Mouse (Mus musculus) CH12.LX (cell line): ENCODE data around the gene Hoxc5. TPM values are rescaled to one million over a fixed set of nuclear protein-coding genes. Genes with fewer than 3 reads are reported as not detected.
A peak's percentile ranks its signal among the peaks of the same experiment; 100 is the strongest.

Experiments used
- DNase-seq: peaks from one replicate; pipeline ENCODE4 v3.0.0-alpha.2; 2013; ENCODE audit errors: extremely low read depth
- H3K27ac ChIP-seq: 2 replicates; pipeline ENCODE4 v1.5.1; 2012; ENCODE audit warnings: low read depth, mild to moderate bottlenecking, control low read depth, moderate library complexity; ENCODE audit not compliant: insufficient read depth
- H3K27me3 ChIP-seq: replicated peaks from 2 replicates; pipeline ENCODE3; 2012; ENCODE audit warnings: inconsistent platforms
- H3K36me3 ChIP-seq, 2 experiments: replicated peaks in 1 of 2; 2 replicates each; pipeline versions ENCODE3 to v1.6.1; 2012; ENCODE audit warnings: inconsistent platforms in 1 of 2, low read length in 1 of 2, mild to moderate bottlenecking in 1 of 2, mixed read lengths in 1 of 2, moderate library complexity in 1 of 2; ENCODE audit not compliant: control insufficient read depth in 1 of 2, insufficient read depth in 1 of 2
- H3K4me1 ChIP-seq, 2 experiments: 2 replicates each; pipeline ENCODE4 v1.6.1; 2012; ENCODE audit warnings: inconsistent platforms in 1 of 2, moderate library complexity in 1 of 2; ENCODE audit not compliant: insufficient read depth in 2 of 2, control insufficient read depth in 1 of 2
- H3K4me2 ChIP-seq: 2 replicates; pipeline ENCODE4 v1.6.1; 2012; ENCODE audit warnings: low read depth, mild to moderate bottlenecking, control low read depth; ENCODE audit not compliant: poor library complexity, insufficient read depth, severe bottlenecking
- H3K4me3 ChIP-seq, 3 experiments: fragments of 150-350 bp in 1 of 3; sonication (generic) in 1 of 3; replicated peaks in 1 of 3; 2 replicates each; pipeline versions ENCODE3 to v1.5.1; 2011 to 2012; ENCODE audit warnings: low read depth in 2 of 3, low read length in 2 of 3, mild to moderate bottlenecking in 2 of 3, moderate library complexity in 2 of 3, control low read depth in 1 of 3, improper control_type of control experiment in 1 of 3, inconsistent platforms in 1 of 3, mixed read lengths in 1 of 3; ENCODE audit not compliant: poor library complexity in 1 of 3
- H3K79me2 ChIP-seq: replicated peaks from 2 replicates; pipeline ENCODE4 v1.6.1; 2012; ENCODE audit warnings: mild to moderate bottlenecking, moderate library complexity; ENCODE audit not compliant: control insufficient read depth, poor library complexity, insufficient read depth, severe bottlenecking; ENCODE audit errors: extremely low read depth
- H3K9ac ChIP-seq: 2 replicates; pipeline ENCODE4 v1.6.1; 2012; ENCODE audit warnings: low read depth, mild to moderate bottlenecking, control low read depth, moderate library complexity; ENCODE audit not compliant: insufficient read depth
- H3K9me3 ChIP-seq: replicated peaks from 2 replicates; pipeline ENCODE3; 2012; ENCODE audit warnings: low read length, inconsistent platforms, mixed read lengths
- ELF1 ChIP-seq: IDR thresholded peaks from 2 replicates; pipeline ENCODE4 v1.6.1; 2014; ENCODE audit warnings: low read depth, mild to moderate bottlenecking, inconsistent platforms, low read length, improper control_type of control experiment
- JUN ChIP-seq: IDR thresholded peaks from 2 replicates; pipeline ENCODE4 v1.6.1; 2011; ENCODE audit warnings: low read depth, mild to moderate bottlenecking, low read length, improper control_type of control experiment, moderate library complexity; ENCODE audit not compliant: insufficient read depth
- JUND ChIP-seq: conservative IDR thresholded peaks from 2 replicates; pipeline ENCODE4 v1.6.1; 2011; ENCODE audit warnings: low read depth, low read length, improper control_type of control experiment
- MAFK ChIP-seq: IDR thresholded peaks from 2 replicates; pipeline ENCODE4 v1.6.1; 2011; ENCODE audit warnings: low read length, improper control_type of control experiment; ENCODE audit not compliant: insufficient replicate concordance
- MAX ChIP-seq: IDR thresholded peaks from 2 replicates; pipeline ENCODE4 v1.6.1; 2011; ENCODE audit warnings: low read length, improper control_type of control experiment
- MAZ ChIP-seq: IDR thresholded peaks from 2 replicates; pipeline ENCODE4 v1.6.1; 2012; ENCODE audit warnings: low read depth, mild to moderate bottlenecking, inconsistent platforms, low read length, improper control_type of control experiment, moderate library complexity
- MEF2A ChIP-seq: IDR thresholded peaks from 2 replicates; pipeline ENCODE4 v1.6.1; 2014; ENCODE audit warnings: low read depth, mild to moderate bottlenecking, inconsistent platforms, low read length, improper control_type of control experiment, borderline replicate concordance
- MXI1 ChIP-seq: IDR thresholded peaks from 2 replicates; pipeline ENCODE4 v1.6.1; 2011; ENCODE audit warnings: mild to moderate bottlenecking, low read depth, low read length, improper control_type of control experiment
- POLR2AphosphoS2 ChIP-seq: IDR thresholded peaks from 2 replicates; pipeline ENCODE4 v1.6.1; 2011; ENCODE audit warnings: low read depth, low read length, improper control_type of control experiment
- SIN3A ChIP-seq: IDR thresholded peaks from 2 replicates; pipeline ENCODE4 v1.6.1; 2012; ENCODE audit warnings: low read length, improper control_type of control experiment, inconsistent platforms
- TBP ChIP-seq: conservative IDR thresholded peaks from 2 replicates; pipeline ENCODE4 v1.6.1; 2011; ENCODE audit warnings: low read depth, low read length, improper control_type of control experiment
- UBTF ChIP-seq: IDR thresholded peaks from 2 replicates; pipeline ENCODE4 v1.6.1; 2012; ENCODE audit warnings: low read depth, mild to moderate bottlenecking, inconsistent platforms, low read length, improper control_type of control experiment, moderate library complexity
- USF2 ChIP-seq: conservative IDR thresholded peaks from 2 replicates; pipeline ENCODE4 v1.6.1; 2011; ENCODE audit warnings: low read depth, low read length, improper control_type of control experiment
- ZC3H11A ChIP-seq: IDR thresholded peaks from 2 replicates; pipeline ENCODE4 v1.6.1; 2012; ENCODE audit warnings: low read depth, mild to moderate bottlenecking, inconsistent platforms, low read length, improper control_type of control experiment
- ZKSCAN1 ChIP-seq: IDR thresholded peaks from 2 replicates; pipeline ENCODE4 v1.6.1; 2012; ENCODE audit warnings: low read depth, inconsistent platforms, low read length, improper control_type of control experiment, borderline replicate concordance
- dilution Hi-C: fragments of 300-500 bp; cut with MboI; formaldehyde crosslinking; loops from 2 replicates; pipeline ENCODE4 v1.14.3; 2020; ENCODE audit warnings: low sequenced_read_pairs; ENCODE audit not compliant: extremely low pct_unique_long_range_greater_than_20kb, extremely low pct_ligation_motif_present
- in situ Hi-C: fragments of 300-500 bp; cut with MboI; formaldehyde crosslinking; loops from 3 replicates; pipeline ENCODE4 v1.14.3; 2019; ENCODE audit warnings: low sequenced_read_pairs, low pct_ligation_motif_present, low pct_unique_long_range_greater_than_20kb, mixed read lengths
- polyA plus RNA-seq: library from polyadenylated mRNA; unstranded; fragments of >175 nt; gene quantifications from 2 replicates; pipeline ENCODE4 v1.2.1, GENCODE M21; 2012; ENCODE audit warnings: low read depth; ENCODE audit not compliant: insufficient read length
- total RNA-seq, 2 experiments: library from RNA; depleted of rRNA; stranded (reverse); fragments of 300-350 nt in 1 of 2; fragments of >200 nt in 1 of 2; gene quantifications; 2 replicates each; pipeline ENCODE4 v1.2.3; 2012 to 2014

Hoxc5 gene
- total and polyA plus RNA-seq, 3 experiments: 0.15 to 0.16 TPM; not detected in 1

DNA sequence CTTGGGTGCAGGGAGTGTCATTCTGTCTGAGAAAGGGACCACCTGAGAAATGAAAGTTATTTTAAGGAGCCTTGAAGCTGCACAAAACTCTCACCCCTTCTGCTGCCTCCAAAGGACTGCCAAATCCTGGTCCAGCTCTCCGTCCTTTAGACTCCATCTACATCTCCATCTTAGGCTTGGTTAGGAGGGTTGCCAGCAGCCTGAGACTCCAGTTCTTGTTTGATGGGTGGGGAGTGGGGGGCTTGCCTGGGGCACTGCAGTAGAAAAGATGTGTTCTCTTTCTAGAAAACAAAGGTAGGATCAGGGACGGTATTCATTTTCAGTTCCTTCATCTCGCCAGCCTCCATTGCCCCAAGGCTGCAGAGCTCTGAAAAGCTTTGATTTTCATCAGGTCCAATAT, 30.2 kb downstream of the Hoxc5 start:
- H3K27me3 ChIP-seq: peaks cover 13% of the 10 kb centered on the region
- H3K4me3 ChIP-seq: no peak overlapping the region
- H3K9ac ChIP-seq: no peak overlapping the region
- no peaks in the 10 kb centered on the region for H3K9me3 ChIP-seq
- H3K4me1 ChIP-seq: peaks cover 4 to 40% of the 10 kb centered on the region in 2 experiments; a peak in 3 of 4 replicates
- H3K4me2 ChIP-seq: no peak overlapping the region
- H3K79me2 ChIP-seq: no peaks in the 10 kb centered on the region
- TF ChIP-seq UBTF (no peak), JUN (no peak), MXI1 (no peak), MAFK (no peak), ZKSCAN1 (no peak), USF2 (no peak), POLR2AphosphoS2 (no peak)
- H3K36me3 ChIP-seq: no peaks in the 10 kb centered on the region
- DNase-seq: no peak
- no peak overlapping the region for H3K27ac ChIP-seq
- dilution Hi-C loops (loop anchor here (10.0 kb wide), 1 partner anchor 177 kb away; no protein-coding TSS in a partner anchor), in situ Hi-C loops (no loop called here)

DNA sequence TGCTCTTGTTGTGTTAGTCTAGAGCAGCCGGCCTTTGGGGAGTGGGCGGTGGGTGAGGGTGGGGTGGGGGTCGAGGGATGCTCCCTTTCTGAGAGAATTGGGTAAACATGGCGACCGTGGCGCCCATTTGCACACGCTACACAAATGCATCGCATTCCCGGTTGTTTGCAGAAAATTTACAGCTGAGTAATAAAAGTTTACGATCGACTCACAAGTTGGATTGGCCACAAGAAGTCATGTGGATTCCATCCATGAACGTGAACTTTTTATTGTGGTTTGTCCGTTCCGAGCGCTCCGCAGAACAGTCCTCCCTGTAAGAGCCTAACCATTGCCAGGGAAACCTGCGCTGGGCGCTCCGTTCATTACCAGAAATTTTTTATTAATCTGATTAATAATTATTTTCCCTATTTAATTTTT, 30.7 kb downstream of the Hoxc5 start, which contains the start of gene Hoxc6:
TSS of gene Hoxc6 (plus strand) at position 319 of the 417 bp plus-strand sequence.
- H3K9me3 ChIP-seq: no peaks in the 10 kb centered on the region
- peak within 1 kb of the TSS; percentile 63 to 87 (median 66) for H3K4me3 ChIP-seq
- H3K79me2 ChIP-seq: no peaks in the 10 kb centered on the region
- peak within 1 kb of the TSS; percentile 84 for H3K9ac ChIP-seq
- H3K27ac ChIP-seq: peak within 1 kb of the TSS; percentile 58
- dilution Hi-C loops: loop anchor here (10.0 kb wide), 1 partner anchor 177 kb away; no protein-coding TSS in a partner anchor
- H3K27me3 ChIP-seq: peaks cover 13% of the 10 kb centered on the region
- in situ Hi-C loops: no loop called here
- peaks cover 8 to 45% of the 10 kb centered on the region in 2 experiments for H3K4me1 ChIP-seq
- DNase-seq: no peak
- TF ChIP-seq TBP: no peak
- TF ChIP-seq MEF2A: no peak
- no peak for TF ChIP-seq ZC3H11A
- no peak for TF ChIP-seq ELF1
- TF ChIP-seq JUND: no peak
- no peaks in the 10 kb centered on the region for H3K36me3 ChIP-seq
- peak within 1 kb of the TSS; percentile 65 for H3K4me2 ChIP-seq

- no peaks in the 10 kb centered on the region for H3K79me2 ChIP-seq
- H3K9me3 ChIP-seq: no peaks in the 10 kb centered on the region
- in situ Hi-C loops (no loop called here), dilution Hi-C loops (loop anchor here (10.0 kb wide), 1 partner anchor 176 kb away; no protein-coding TSS in a partner anchor)
- peak overlapping the region; percentile 58 for H3K27ac ChIP-seq
- peak overlapping the region; percentile 65 for H3K4me2 ChIP-seq
- peak overlapping the region; percentile 84 for H3K9ac ChIP-seq
- H3K27me3 ChIP-seq: peaks cover 11% of the 10 kb centered on the region
- DNase-seq: peak; percentile 63
- H3K4me3 ChIP-seq: peak overlapping the region; percentile 63 to 87 (median 66)
- H3K36me3 ChIP-seq: no peaks in the 10 kb centered on the region
- peaks cover 11 to 53% of the 10 kb centered on the region in 2 experiments for H3K4me1 ChIP-seq
- TF ChIP-seq MAX: 0 out of 2 replicates have a peak, but pooled peaks have one; percentile 7
- peak; percentile 54; the same call in 1 of the 2 replicates for TF ChIP-seq TBP
- TF ChIP-seq MAZ: no peak
- peak; percentile 13; the same call in 1 of the 2 replicates for TF ChIP-seq SIN3A
These were observed 31.5 kb downstream of the Hoxc5 start for GRCm38 (mm10) chr15:102998608-102999182.
